Mouse (Mus musculus) cerebellum, postnatal 14 days (tissue): ENCODE data around the gene Stx6.

ENCODE experiments used
- DNase-seq, 2 experiments: peaks; one replicate each; pipeline ENCODE4 v3.0.0; 2021; ENCODE audit warnings: mixed read lengths in 2 of 2

The Stx6 gene

GRCm38 (mm10) chr1:155210011-155210763, 51.7 kb downstream of the Stx6 start:
- peak; percentile 88 to 89 for DNase-seq

- DNase-seq, result peak in 1 of 2 experiments; percentile 22
Measured at GRCm38 (mm10) chr1:155211017-155211416, 52.5 kb downstream of the Stx6 start.

GRCm38 (mm10) chr1:155212081-155212480, 53.6 kb downstream of the Stx6 start:
- DNase-seq, result peak in 1 of 2 experiments; percentile 32

GRCm38 (mm10) chr1:155212493-155212892, 54.0 kb downstream of the Stx6 start:
- DNase-seq, result peak in 1 of 2 experiments; percentile 48

- peak; percentile 79 to 81 for DNase-seq
Measured at GRCm38 (mm10) chr1:155212936-155213774, 54.6 kb downstream of the Stx6 start.

- peak in 1 of 2 experiments; percentile 33 for DNase-seq
Measured at GRCm38 (mm10) chr1:155213912-155214311, 55.4 kb downstream of the Stx6 start.

- DNase-seq, result peak in 1 of 2 experiments; percentile 29
Measured at GRCm38 (mm10) chr1:155215066-155215764, 56.7 kb downstream of the Stx6 start.

GRCm38 (mm10) chr1:155216313-155216712, 57.8 kb downstream of the Stx6 start:
- peak in 1 of 2 experiments; percentile 14 for DNase-seq

- peak in 1 of 2 experiments; percentile 18 for DNase-seq
Measured at GRCm38 (mm10) chr1:155216844-155217243, 58.3 kb downstream of the Stx6 start.

- DNase-seq, result peak; percentile 83 to 86
Measured at GRCm38 (mm10) chr1:155217865-155218541, 59.5 kb downstream of the Stx6 start.

GRCm38 (mm10) chr1:155218924-155219323, 60.4 kb downstream of the Stx6 start:
- peak in 1 of 2 experiments; percentile 20 for DNase-seq

GRCm38 (mm10) chr1:155222101-155222669, 63.7 kb downstream of the Stx6 start:
- DNase-seq, result peak; percentile 79 to 80

GRCm38 (mm10) chr1:155223036-155223435, 64.5 kb downstream of the Stx6 start:
- no peak for DNase-seq

GRCm38 (mm10) chr1:155223849-155224554, 65.5 kb downstream of the Stx6 start:
- DNase-seq, result peak; percentile 92 to 96

- DNase-seq, result peak; percentile 51 to 69
Measured at GRCm38 (mm10) chr1:155229464-155230411, 71.2 kb downstream of the Stx6 start.

- peak; percentile 62 to 64 for DNase-seq
Measured at GRCm38 (mm10) chr1:155232385-155232784, 73.9 kb downstream of the Stx6 start.

- peak; percentile 67 to 72 for DNase-seq
Measured at GRCm38 (mm10) chr1:155232786-155233185, 74.3 kb downstream of the Stx6 start.

- DNase-seq, result no peak
Measured at GRCm38 (mm10) chr1:155233378-155233777, 74.9 kb downstream of the Stx6 start.

- peak; percentile 70 to 75 for DNase-seq
Measured at GRCm38 (mm10) chr1:155233931-155234607, 75.6 kb downstream of the Stx6 start.
